Mouse (Mus musculus) cortical plate, adult 2 months (tissue): Measurements from ENCODE around the gene U2af1.

Source experiments
- CTCF ChIP-seq: fragments of 200-500 bp; IDR thresholded peaks from 2 replicates; pipeline ENCODE4 v1.5.1; 2011; ENCODE audit warnings: mild to moderate bottlenecking, control low read depth, low read length; ENCODE audit not compliant: insufficient read depth; ENCODE audit errors: extremely low read depth
- POLR2A ChIP-seq: fragments of 200-500 bp; IDR thresholded peaks from 2 replicates; pipeline ENCODE4 v1.6.1; 2011; ENCODE audit warnings: mild to moderate bottlenecking, low read length, control low read depth; ENCODE audit not compliant: insufficient read depth; ENCODE audit errors: extremely low read depth

DNA sequence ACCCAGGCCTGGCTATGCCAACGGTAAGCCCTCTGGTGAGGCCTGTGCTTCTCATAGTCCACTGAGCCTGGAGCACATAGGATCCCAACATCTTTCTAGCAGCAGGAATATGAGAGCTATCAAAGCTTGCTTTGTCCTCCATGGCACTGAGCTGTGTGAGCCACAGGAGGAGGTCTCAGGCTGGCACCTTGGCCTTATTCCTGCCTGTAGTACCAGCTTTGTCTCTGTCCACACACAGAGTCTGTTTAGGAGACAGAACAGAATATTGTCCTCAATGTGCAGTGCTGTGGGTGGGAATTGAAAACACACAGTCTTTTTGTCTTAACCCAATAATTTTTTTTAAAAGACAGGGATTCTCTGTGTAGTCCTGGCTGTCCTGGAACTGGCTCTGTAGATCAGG lies 15.7 kb upstream of the U2af1 start:
- TF ChIP-seq POLR2A (no peak), CTCF (no peak)
